Mouse (Mus musculus) C2C12 (cell line): Measurements from ENCODE around the gene Slc5a3. TPM values are rescaled to one million over a fixed set of nuclear protein-coding genes. Genes with fewer than 3 reads are reported as not detected.
"Not testable (repeated sequence)": the region's sequence is repeated elsewhere in the genome, so short reads cannot be mapped to it uniquely, and the experiment has no call there.

Experiments
- H3K27me3 ChIP-seq: one replicate; pipeline ENCODE4 v1.6.1; 2011; ENCODE audit not compliant: control insufficient read depth, insufficient read depth, insufficient read length
- H3K36me3 ChIP-seq: one replicate; pipeline ENCODE4 v1.6.1; 2011; ENCODE audit not compliant: control insufficient read depth, insufficient read depth
- H3K4me3 ChIP-seq: one replicate; pipeline ENCODE4 v1.5.1; 2011; ENCODE audit warnings: mild to moderate bottlenecking, control low read depth; ENCODE audit not compliant: poor library complexity, insufficient read depth, severe bottlenecking
- H3K79me2 ChIP-seq: one replicate; pipeline ENCODE4 v1.6.1; 2011; ENCODE audit not compliant: control insufficient read depth, insufficient read depth
- H3K79me3 ChIP-seq: one replicate; pipeline ENCODE4 v1.6.1; 2011; ENCODE audit warnings: low read depth, control low read depth
- H3ac ChIP-seq: one replicate; pipeline ENCODE3; 2011; ENCODE audit warnings: low read depth; ENCODE audit not compliant: control insufficient read depth, insufficient read length
- CEBPB ChIP-seq: IDR thresholded peaks from one replicate; pipeline ENCODE4 v1.6.1; 2011; ENCODE audit warnings: low read depth, mild to moderate bottlenecking, control low read depth, moderate library complexity
- CTCF ChIP-seq: IDR thresholded peaks from one replicate; pipeline ENCODE4 v1.5.1; 2011; ENCODE audit not compliant: control insufficient read depth, insufficient read depth, insufficient read length
- FOSL1 ChIP-seq: IDR thresholded peaks from one replicate; pipeline ENCODE4 v1.8.0; 2011; ENCODE audit warnings: mild to moderate bottlenecking, low read length; ENCODE audit not compliant: poor library complexity, insufficient read depth, severe bottlenecking
- MAX ChIP-seq: IDR thresholded peaks from one replicate; pipeline ENCODE4 v1.6.1; 2011; ENCODE audit warnings: mild to moderate bottlenecking, control low read depth
- MYOD1 ChIP-seq: IDR thresholded peaks from one replicate; pipeline ENCODE4 v1.6.1; 2011; ENCODE audit warnings: low read depth; ENCODE audit not compliant: control insufficient read depth, insufficient read length
- MYOG ChIP-seq: IDR thresholded peaks from one replicate; pipeline ENCODE4 v1.6.1; 2011; ENCODE audit not compliant: control insufficient read depth, insufficient read length; ENCODE audit errors: extremely low read depth
- USF1 ChIP-seq: IDR thresholded peaks from one replicate; pipeline ENCODE4 v1.6.1; 2011; ENCODE audit warnings: low read depth, mild to moderate bottlenecking, control low read depth, moderate library complexity
- polyA plus RNA-seq: library from polyadenylated mRNA; unstranded; fragments of >200 nt; fragmentation: generic; extraction: Trizol; gene quantifications from one replicate; pipeline ENCODE4 v1.2.1, GENCODE M21; 2012; ENCODE audit warnings: missing spikeins

Slc5a3 gene
- polyA plus RNA-seq, 1 experiment: 6.3 TPM

DNA sequence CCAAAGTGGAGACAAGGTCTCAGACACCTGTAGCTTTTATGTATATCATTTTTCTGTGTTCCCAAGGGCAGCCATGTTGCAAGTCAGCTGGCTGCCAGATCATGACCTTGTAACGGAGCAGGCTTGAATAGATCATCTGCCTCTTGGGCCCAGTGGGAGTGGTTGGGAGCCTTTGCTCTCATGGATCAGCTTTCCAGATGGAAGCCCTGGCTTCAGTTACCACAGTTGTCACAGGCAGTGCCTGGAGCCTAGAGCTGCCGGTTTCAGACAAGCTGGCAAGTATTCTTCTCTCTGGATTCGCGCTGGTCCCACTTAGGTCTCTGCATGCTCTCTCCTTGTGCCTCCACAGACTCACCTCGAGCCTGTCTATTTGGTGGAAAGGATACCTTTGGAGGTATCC is 44.0 kb downstream of the Slc5a3 start:
- H3K4me3 ChIP-seq: no peak overlapping the region
- H3K27me3 ChIP-seq: no peaks in the 10 kb centered on the region
- no peak overlapping the region for H3ac ChIP-seq
- peaks cover 67% of the 10 kb centered on the region for H3K79me3 ChIP-seq
- H3K36me3 ChIP-seq: peaks cover 70% of the 10 kb centered on the region
- H3K79me2 ChIP-seq: peaks cover 100% of the 10 kb centered on the region
- TF ChIP-seq MYOG (no peak), FOSL1 (no peak), MYOD1 (no peak), CEBPB (no peak), CTCF (no peak), USF1 (no peak), MAX (no peak)

DNA sequence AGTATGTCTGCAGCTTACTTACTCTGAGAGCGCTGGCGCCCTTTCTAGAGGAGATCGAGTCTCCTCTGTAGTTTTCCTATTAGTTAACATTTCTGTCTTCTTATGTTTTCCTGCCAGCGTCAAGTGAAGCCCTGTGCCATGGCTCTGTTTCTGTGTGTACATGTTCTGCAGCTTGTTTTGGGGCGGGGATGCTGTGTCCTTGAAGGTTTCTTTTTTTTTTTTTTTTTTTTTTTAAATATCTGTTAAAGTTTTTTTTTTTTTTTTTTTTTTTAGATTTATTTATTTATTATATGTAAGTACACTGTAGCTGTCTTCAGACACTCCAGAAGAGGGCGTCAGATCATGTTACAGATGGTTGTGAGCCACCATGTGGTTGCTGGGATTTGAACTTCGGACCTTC is 44.8 kb downstream of the Slc5a3 start:
- H3ac ChIP-seq, H3K27me3 ChIP-seq, H3K4me3 ChIP-seq: not testable (repeated sequence)
- Histone ChIP-seq H3K36me3 (peaks cover 67% of the 10 kb centered on the region), H3K79me2 (peaks cover 100% of the 10 kb centered on the region), H3K79me3 (peaks cover 69% of the 10 kb centered on the region)

- TF ChIP-seq CEBPB (no peak), FOSL1 (no peak), MAX (no peak), USF1 (no peak), MYOG (no peak)
- H3K36me3 ChIP-seq: peaks cover 60% of the 10 kb centered on the region
Measured at GRCm38 (mm10) chr16:92103572-92104331, 45.6 kb downstream of the Slc5a3 start.

DNA sequence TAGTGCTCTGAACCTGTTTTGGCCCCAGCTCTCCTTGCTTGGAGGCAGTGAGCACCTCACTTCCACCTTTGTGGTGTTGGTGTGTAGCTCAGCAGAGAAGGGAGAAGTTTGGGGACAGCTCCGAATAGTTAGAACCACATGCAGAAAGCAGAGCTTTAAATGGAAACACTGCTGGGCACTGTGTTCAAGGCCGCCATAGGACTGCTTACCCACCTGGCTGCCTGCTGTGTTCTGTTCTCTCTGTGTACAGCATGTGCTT is 46.1 kb downstream of the Slc5a3 start:
- peaks cover 66% of the 10 kb centered on the region for H3K79me3 ChIP-seq
- peaks cover 55% of the 10 kb centered on the region for H3K36me3 ChIP-seq
- no peak overlapping the region for H3ac ChIP-seq
- H3K79me2 ChIP-seq: peaks cover 100% of the 10 kb centered on the region
- no peak for TF ChIP-seq MYOD1
- no peak for TF ChIP-seq CEBPB
- TF ChIP-seq MAX: no peak
- TF ChIP-seq FOSL1: no peak
- TF ChIP-seq CTCF: no peak
- TF ChIP-seq USF1: no peak
- TF ChIP-seq MYOG: no peak
- H3K4me3 ChIP-seq: no peak overlapping the region
- H3K27me3 ChIP-seq: no peaks in the 10 kb centered on the region

More at GRCm38 (mm10) chr16:92103572-92104331, 45.6 kb downstream of the Slc5a3 start:
- no peaks in the 10 kb centered on the region for H3K27me3 ChIP-seq
- H3K79me2 ChIP-seq: peaks cover 100% of the 10 kb centered on the region
- peaks cover 66% of the 10 kb centered on the region for H3K79me3 ChIP-seq
- H3ac ChIP-seq: no peak overlapping the region
- no peak overlapping the region for H3K4me3 ChIP-seq

DNA sequence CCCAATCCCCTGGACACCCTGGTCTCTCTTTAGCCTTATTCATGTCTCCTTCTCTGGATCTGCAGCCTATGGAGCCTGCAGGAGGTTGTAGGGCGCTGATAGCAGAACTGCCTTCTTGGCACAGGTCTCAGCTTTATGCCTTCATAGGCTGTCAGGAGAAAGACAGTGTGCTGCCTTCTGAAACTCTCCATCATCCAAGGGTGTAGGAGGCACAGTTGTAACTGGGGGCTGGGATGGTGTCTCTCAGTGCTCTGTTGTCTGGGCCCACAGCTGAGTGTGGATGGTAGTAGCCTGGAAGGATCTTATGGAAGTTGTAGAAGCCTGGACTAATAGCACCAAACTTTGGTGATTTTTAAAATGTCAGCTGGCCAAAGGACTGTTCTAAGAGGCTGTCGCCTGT is 46.8 kb downstream of the Slc5a3 start:
- Histone ChIP-seq H3K79me2 (peaks cover 100% of the 10 kb centered on the region), H3K27me3 (no peaks in the 10 kb centered on the region), H3K79me3 (peaks cover 73% of the 10 kb centered on the region), H3K4me3 (no peak overlapping the region), H3ac (no peak overlapping the region), H3K36me3 (peaks cover 48% of the 10 kb centered on the region)
- TF ChIP-seq MAX: no peak
- no peak for TF ChIP-seq CEBPB
- TF ChIP-seq FOSL1: no peak

DNA sequence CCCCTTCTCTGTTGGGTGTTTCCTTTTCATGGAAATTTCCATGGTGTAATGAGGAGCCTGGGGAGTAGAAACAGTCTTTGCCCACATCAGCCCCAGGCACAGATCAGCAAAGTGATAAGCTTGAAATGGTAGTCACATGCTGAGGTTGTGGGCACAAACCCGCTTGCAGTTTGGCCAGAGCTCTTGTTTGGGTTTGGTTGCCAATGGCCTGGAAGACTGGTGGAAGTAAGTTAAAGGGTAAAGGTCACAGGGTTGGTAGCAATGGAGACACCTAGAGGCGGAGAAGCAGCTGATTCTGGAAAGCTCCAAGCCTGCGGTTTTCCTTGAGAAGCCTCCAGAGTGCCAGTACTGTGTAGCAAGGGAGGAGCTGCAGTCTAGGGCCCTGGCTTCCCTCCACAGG is 47.5 kb downstream of the Slc5a3 start:
- peaks cover 100% of the 10 kb centered on the region for H3K79me2 ChIP-seq
- peaks cover 46% of the 10 kb centered on the region for H3K36me3 ChIP-seq
- H3K79me3 ChIP-seq: peaks cover 78% of the 10 kb centered on the region
- no peak overlapping the region for H3ac ChIP-seq
- H3K4me3 ChIP-seq: no peak overlapping the region
- TF ChIP-seq MYOG: no peak
- no peak for TF ChIP-seq CTCF
- no peak for TF ChIP-seq FOSL1
- TF ChIP-seq USF1: no peak
- no peak for TF ChIP-seq MYOD1
- TF ChIP-seq MAX: no peak
- no peak for TF ChIP-seq CEBPB
- no peaks in the 10 kb centered on the region for H3K27me3 ChIP-seq
